In genomic region chr16:94298081-94298480, GRCm38 (mm10) we compare ENCODE assay signal across 19 mouse cellular contexts. TPM values are rescaled to one million over a fixed set of nuclear protein-coding genes. Genes with fewer than 3 reads are reported as not detected.
DNase-seq lines count a peak whose midpoint lies in the region; TF ChIP-seq lines count a peak whose summit lies in the region.
"Had no signal": no experiment of that assay in that cellular context is flagged by ENCODE, and none has a peak within 500 bp of the region (broad histone marks: within the 10 kb centered on the region; RNA-seq: fewer than 3 reads in every experiment).

No protein-coding gene starts in this region.

- H3K9ac ChIP-seq in liver, adult 2 months (ENCODE audit: low read depth, low read length) = no peak overlapping the region

- H3K36me3 ChIP-seq in liver, adult 2 months (ENCODE audit: control insufficient read depth, insufficient read depth, low read length) = no peaks in the 10 kb centered on the region
- H3K36me3 ChIP-seq: G1E had no signal

- peaks cover 5% of the 10 kb centered on the region; the same call in 1 of the 2 replicates for H3K4me1 ChIP-seq in liver, adult 2 months (ENCODE audit: control insufficient read depth, insufficient read depth, low read length)

- no peak overlapping the region for H3K4me3 ChIP-seq in liver, adult 2 months (ENCODE audit: insufficient read depth, low read depth, low read length)

- no peak overlapping the region for H3K27ac ChIP-seq in liver, adult 2 months (replicated peaks; ENCODE audit: insufficient read depth, low read depth, low read length)

- 52% methylated on average over 5 of the region's 5 CpGs for WGBS in liver, adult 2 months

- no peak for TF ChIP-seq CTCF in liver, adult 2 months (IDR thresholded peaks at IDR 0.05; ENCODE audit: low read depth, low read length)

- no peak for TF ChIP-seq POLR2A in liver, adult 2 months (IDR thresholded peaks at IDR 0.05; ENCODE audit: extremely low read depth, insufficient read depth, low read length)

- no peaks in the 10 kb centered on the region for H3K27me3 ChIP-seq in liver, adult 2 months (ENCODE audit: control insufficient read depth, insufficient read depth, low read length)
- H3K27me3 ChIP-seq: CH12.LX had no signal

- no peaks in the 10 kb centered on the region for H3K79me2 ChIP-seq in liver, adult 2 months (ENCODE audit: control insufficient read depth, insufficient read depth, low read length)

- peak; percentile 35 for DNase-seq in adrenal gland, postnatal 14 days
- DNase-seq in adrenal gland, postnatal 10 days = no peak
- DNase-seq in liver, adult 2 months (ENCODE audit: extremely low read depth, low read depth, low spot score) = peak; percentile 83
- DNase-seq in liver (no peak), adipocyte (ENCODE audit: low spot score) (peak; percentile 77)
- no peak for DNase-seq in kidney, postnatal 14 days
- DNase-seq: adrenal gland, adult 2 months; adrenal gland, adult 8-10 months; adrenal gland, postnatal 25 days; B cell, adult 2 months; cerebellum, adult 11 months; cerebellum, adult 11-12 months; cerebellum, adult 18-20 months; cerebellum, adult 2 months; cerebellum, adult 8-10 months; cerebellum, adult 9-10 months had no signal

RNA-seq across cellular contexts. Expression of gene Hlcs, which starts 15.3 kb away (rescaled TPM):
- total RNA-seq in adrenal gland, postnatal 14 days (2021) = 11.6 and 12.8 TPM in 2 replicates
- total RNA-seq in adrenal gland, postnatal 10 days (2021) = 10 to 100 TPM; 11.9 to 13.5 TPM
- 6.0 and 6.4 TPM in 2 replicates for total RNA-seq in liver, adult 2 months (2014; rRNA removed)
- 6.4 and 7.2 TPM in 2 replicates for polyA plus RNA-seq in liver, adult 2 months (2012; rRNA removed)

RNA-seq across cellular contexts. Expression of gene Ripply3, which starts 30.1 kb away (rescaled TPM):
- 4.4 and 5.0 TPM in 2 replicates for total RNA-seq in adrenal gland, postnatal 14 days (2021)
- 1 to 10 TPM; 3.8 to 4.0 TPM for total RNA-seq in adrenal gland, postnatal 10 days (2021)
- total RNA-seq in liver, adult 2 months (2014; rRNA removed) = 0.74 and 1.6 TPM in 2 replicates
- 0.99 and 1.1 TPM in 2 replicates for polyA plus RNA-seq in liver, adult 2 months (2012; rRNA removed)
- polyA plus RNA-seq: G1E, Patski had no signal

Comparison
In these comparisons a context has a peak if more than half of its experiments do, and no peak if none do; other contexts are left out.
1. DNase-seq: peak in adrenal gland, postnatal 14 days (single experiment), liver, adult 2 months (single experiment) and adipocyte (single experiment); none in adrenal gland, postnatal 10 days (single experiment), liver (single experiment) and kidney, postnatal 14 days (single experiment).